Mouse (Mus musculus) embryonic facial prominence, embryonic 12.5 days (tissue): ENCODE results near the gene Nkrf. TPM values are rescaled to one million over a fixed set of nuclear protein-coding genes. Genes with fewer than 3 reads are reported as not detected.

Experiments used
- ATAC-seq: fragments of 200-750 bp; cut with Nextera tagmentation; 2 replicates; pipeline ENCODE4 v1.8.0; 2017; ENCODE audit not compliant: insufficient number of reproducible peaks, insufficient read depth, low FRiP score, low TSS enrichment
- H3K27ac ChIP-seq: fragments of 300-500 bp; sonication (generic); 2 replicates; pipeline ENCODE4 v1.5.1; 2016; ENCODE audit warnings: mild to moderate bottlenecking
- H3K27me3 ChIP-seq: fragments of 300-500 bp; sonication (generic); 2 replicates; pipeline ENCODE4 v1.6.1; 2016; ENCODE audit warnings: mild to moderate bottlenecking, moderate library complexity
- H3K36me3 ChIP-seq: fragments of 300-500 bp; sonication (generic); 2 replicates; pipeline ENCODE4 v1.6.1; 2016; ENCODE audit warnings: mild to moderate bottlenecking
- H3K4me1 ChIP-seq: fragments of 300-500 bp; sonication (generic); 2 replicates; pipeline ENCODE4 v1.6.1; 2016
- H3K4me2 ChIP-seq: fragments of 300-500 bp; sonication (generic); replicated peaks from 2 replicates; pipeline ENCODE4 v1.6.1; 2016; ENCODE audit warnings: mild to moderate bottlenecking, moderate library complexity
- H3K4me3 ChIP-seq: fragments of 300-500 bp; sonication (generic); 2 replicates; pipeline ENCODE4 v1.5.1; 2016; ENCODE audit warnings: mild to moderate bottlenecking
- H3K9ac ChIP-seq: fragments of 300-500 bp; sonication (generic); 2 replicates; pipeline ENCODE4 v1.6.1; 2016; ENCODE audit warnings: mild to moderate bottlenecking, moderate library complexity
- H3K9me3 ChIP-seq: fragments of 300-500 bp; sonication (generic); 2 replicates; pipeline ENCODE4 v1.6.1; 2016; ENCODE audit warnings: mild to moderate bottlenecking, moderate library complexity
- WGBS: fragments of 180-500 bp; shearing (Covaris S2); methylation state at CpG from one replicate; pipeline ENCODE4 v1.1.7; 2016; 5-methylcytosine and 5-hydroxymethylcytosine counted together
- polyA plus RNA-seq: library from polyadenylated mRNA; unstranded; fragments of >200 nt; fragmentation: Nextera tagmentation; extraction: Ambion mirVana; gene quantifications from 2 replicates; pipeline ENCODE4 v1.2.1, GENCODE M21; 2016

Gene Nkrf
- polyA plus RNA-seq, 1 experiment from 2014 or later, result 2.2 TPM

- no peak overlapping the region for H3K27ac ChIP-seq
- 84% methylated on average over 1 of the region's 1 CpGs for WGBS
- no peaks in the 10 kb centered on the region for H3K4me1 ChIP-seq
- no peak overlapping the region for H3K4me3 ChIP-seq
- no peak overlapping the region for H3K4me2 ChIP-seq
- no peak overlapping the region for H3K9ac ChIP-seq
- H3K9me3 ChIP-seq, result no peaks in the 10 kb centered on the region
- no peak for ATAC-seq
- H3K36me3 ChIP-seq, result peaks cover 1% of the 10 kb centered on the region; the same call in 1 of the 2 replicates
- H3K27me3 ChIP-seq, result no peaks in the 10 kb centered on the region
Measured at GRCm38 (mm10) chrX:36847152-36847551, 55.5 kb downstream of the Nkrf start.

DNA sequence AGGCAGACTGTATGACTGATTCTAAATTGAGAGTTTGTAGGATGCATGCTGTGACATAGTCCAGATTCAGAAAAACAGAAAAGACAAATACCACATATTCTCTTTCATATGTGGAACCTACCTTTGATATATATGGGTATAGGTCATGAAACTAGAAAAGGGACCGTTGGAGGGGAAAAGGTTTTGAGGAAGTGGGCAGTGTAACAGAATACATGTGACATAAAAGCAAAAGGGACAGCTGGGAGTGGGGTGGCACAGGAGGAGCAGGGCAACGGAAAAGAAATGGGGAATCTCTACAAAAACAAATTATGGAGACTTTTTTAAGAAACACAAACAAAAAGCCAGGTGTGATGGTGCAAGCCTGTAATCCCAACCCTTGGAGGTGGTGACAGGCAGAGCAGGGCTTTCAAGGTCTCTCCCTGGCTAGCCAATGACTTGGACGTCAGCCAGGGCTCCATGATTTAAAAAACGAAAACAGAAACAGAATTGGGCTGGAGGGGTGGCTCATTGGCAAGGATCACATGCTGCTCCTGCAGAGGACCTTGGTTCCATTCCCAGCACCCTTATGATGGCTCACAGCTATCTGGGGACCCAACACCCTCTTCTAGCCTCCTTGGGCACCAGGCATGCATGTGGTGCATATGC is 59.2 kb downstream of the Nkrf start:
- no peak overlapping the region for H3K4me3 ChIP-seq
- no peaks in the 10 kb centered on the region for H3K4me1 ChIP-seq
- 77% methylated on average over 4 of the region's 4 CpGs for WGBS
- no peaks in the 10 kb centered on the region for H3K36me3 ChIP-seq
- H3K9me3 ChIP-seq, result no peaks in the 10 kb centered on the region
- ATAC-seq, result no peak
- no peaks in the 10 kb centered on the region for H3K27me3 ChIP-seq
- no peak overlapping the region for H3K4me2 ChIP-seq
- H3K27ac ChIP-seq, result no peak overlapping the region
- no peak overlapping the region for H3K9ac ChIP-seq

DNA sequence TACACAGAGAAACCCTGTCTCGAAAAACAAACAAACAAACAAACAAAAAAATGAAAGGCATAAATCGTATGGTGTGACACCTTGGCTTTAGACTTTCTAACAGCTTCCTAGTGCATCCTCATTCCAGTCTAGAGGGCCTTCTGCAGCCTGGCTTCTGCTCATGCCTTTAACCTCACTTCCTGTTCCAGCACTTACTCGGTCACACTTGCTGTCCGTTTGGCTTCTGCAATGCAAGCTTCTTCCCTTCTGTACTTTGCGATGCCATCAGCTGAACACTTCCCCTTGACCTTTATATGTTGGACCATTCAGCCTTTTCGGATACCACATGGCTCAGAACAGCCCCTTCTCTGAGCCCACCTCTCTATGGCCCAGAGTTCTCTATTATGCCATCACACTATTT is 61.0 kb downstream of the Nkrf start:
- no peak overlapping the region for H3K4me3 ChIP-seq
- H3K4me2 ChIP-seq, result no peak overlapping the region
- 77% methylated on average over 6 of the region's 6 CpGs for WGBS
- no peaks in the 10 kb centered on the region for H3K27me3 ChIP-seq
- no peaks in the 10 kb centered on the region for H3K9me3 ChIP-seq
- no peak overlapping the region for H3K9ac ChIP-seq
- no peaks in the 10 kb centered on the region for H3K4me1 ChIP-seq
- H3K36me3 ChIP-seq, result no peaks in the 10 kb centered on the region
- no peak overlapping the region for H3K27ac ChIP-seq
- ATAC-seq, result no peak

DNA sequence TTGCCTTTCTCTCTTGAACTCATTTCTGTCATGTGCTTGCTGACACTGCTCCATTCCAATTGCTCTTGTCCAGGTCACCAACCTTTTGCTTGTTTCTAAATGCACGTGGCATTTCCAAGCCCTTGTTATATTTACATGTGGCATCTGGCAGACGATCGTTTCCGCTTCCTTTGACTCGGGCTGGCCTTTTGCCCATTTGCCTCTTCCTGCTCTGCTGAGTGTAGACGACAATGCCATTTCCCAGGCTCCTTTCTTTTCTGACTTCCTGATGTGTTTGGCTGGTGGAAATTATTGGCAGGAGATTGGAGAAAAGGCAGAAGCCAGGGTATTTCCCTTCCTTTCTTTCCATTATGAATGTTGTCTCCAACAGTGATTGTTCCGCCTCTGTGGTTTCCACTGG is 63.3 kb downstream of the Nkrf start:
- ATAC-seq, result no peak
- Histone ChIP-seq H3K27ac (no peak overlapping the region), H3K9ac (no peak overlapping the region), H3K4me2 (no peak overlapping the region), H3K9me3 (no peaks in the 10 kb centered on the region), H3K4me1 (no peaks in the 10 kb centered on the region), H3K4me3 (no peak overlapping the region), H3K36me3 (no peaks in the 10 kb centered on the region), H3K27me3 (no peaks in the 10 kb centered on the region)
- 85% methylated on average over 7 of the region's 7 CpGs for WGBS

Other genes with a start within 250 kb of the Nkrf start
- 1.5 and 2.1 TPM in 2 replicates for gene Slc25a43, start 159.2 kb downstream of the Nkrf start, polyA plus RNA-seq
- gene Slc25a5, start 107.2 kb downstream of the Nkrf start, polyA plus RNA-seq, result 398 and 400 TPM in 2 replicates
- 118 and 120 TPM in 2 replicates for gene Ube2a, start 29.0 kb downstream of the Nkrf start, polyA plus RNA-seq
- gene C330007P06Rik, start 28.8 kb downstream of the Nkrf start, polyA plus RNA-seq, result 36.4 and 37.7 TPM in 2 replicates
- 49.5 and 50.2 TPM in 2 replicates for gene Sept6, start 88.9 kb upstream of the Nkrf start, polyA plus RNA-seq
- not detected in 2 replicates for gene Sowahd, start 145.9 kb upstream of the Nkrf start, polyA plus RNA-seq
- gene Rpl39, start 182.5 kb upstream of the Nkrf start, polyA plus RNA-seq, result 511 and 529 TPM in 2 replicates
- gene Upf3b, start 207.4 kb upstream of the Nkrf start, polyA plus RNA-seq, result 19.4 and 22.2 TPM in 2 replicates
- gene Nkap, start 223.9 kb upstream of the Nkrf start, polyA plus RNA-seq, result 16.1 and 17.1 TPM in 2 replicates